In the genomic region with DNA sequence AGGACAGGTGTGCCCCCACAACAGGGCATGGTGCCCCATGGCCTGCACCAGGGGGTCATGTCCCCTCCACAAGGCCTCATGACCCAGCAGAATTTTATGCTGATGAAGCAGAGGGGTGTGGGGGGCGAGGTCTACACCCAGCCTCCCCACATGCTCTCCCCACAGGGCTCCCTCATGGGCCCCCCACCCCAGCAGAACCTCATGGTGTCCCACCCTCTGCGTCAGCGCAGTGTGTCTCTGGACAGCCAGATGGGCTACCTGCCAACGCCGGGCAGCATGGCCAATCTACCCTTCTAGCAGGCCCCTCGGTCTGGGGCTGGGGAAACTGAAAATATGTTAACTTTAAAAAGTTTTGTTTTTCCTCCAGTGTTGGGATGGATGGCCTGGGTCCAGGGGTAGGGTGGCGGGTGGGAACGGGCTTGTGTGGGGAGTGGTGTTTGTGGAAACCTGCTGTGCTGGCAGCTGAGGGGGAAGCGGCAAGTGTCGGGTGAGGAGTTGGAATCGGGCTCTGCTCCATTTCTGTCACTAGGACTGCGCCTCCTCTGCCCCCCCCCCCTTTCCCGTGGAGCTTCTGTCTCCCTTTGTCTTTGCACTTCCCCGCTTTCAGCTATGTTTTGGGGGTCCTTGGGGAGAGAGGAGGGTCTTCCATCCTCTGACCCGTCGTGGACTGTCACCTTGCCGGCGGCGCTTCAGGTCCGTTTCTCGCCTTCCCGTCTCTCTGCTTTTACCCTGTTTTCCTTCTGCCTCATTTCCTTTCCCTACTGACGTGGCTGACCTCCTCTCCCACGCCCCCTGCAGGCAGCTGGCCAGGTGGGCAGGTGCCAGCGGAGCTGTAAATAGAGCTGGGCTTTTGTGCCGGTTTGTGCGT, we compare ENCODE assay signal across 8 mouse cellular contexts. TPM values are rescaled to one million over a fixed set of nuclear protein-coding genes. Genes with fewer than 3 reads are reported as not detected.
DNase-seq lines count a peak whose midpoint lies in the region; ATAC-seq and TF ChIP-seq lines count a peak whose summit lies in the region.

No protein-coding gene starts in this region.

- DNase-seq in CD4-positive, CD25-positive, alpha-beta regulatory T cell, adult 2 months (ENCODE audit: low read depth, low spot score) = peak; percentile 92
- DNase-seq in liver, embryonic 14.5 days (ENCODE audit: low read depth in 3 of 3, low spot score in 3 of 3) = peak in 2 of 3 experiments; percentile 41 to 47
- DNase-seq in naive thymus-derived CD4-positive, alpha-beta T cell, adult 2 months (ENCODE audit: low read depth) = peak; percentile 91

- peaks cover 47% of the 10 kb centered on the region for H3K36me3 ChIP-seq in heart, embryonic 13.5 days
- peaks cover 43% of the 10 kb centered on the region for H3K36me3 ChIP-seq in kidney, embryonic 16.5 days (ENCODE audit: insufficient read depth, low read length)
- no peaks in the 10 kb centered on the region for H3K36me3 ChIP-seq in liver, embryonic 14.5 days (replicated peaks; ENCODE audit: control insufficient read depth, insufficient read depth, low read depth)
- H3K36me3 ChIP-seq in stomach, embryonic 14.5 days (ENCODE audit: control insufficient read depth, insufficient read depth, low read length) = peaks cover 44% of the 10 kb centered on the region

- H3K9ac ChIP-seq in heart, embryonic 13.5 days = peak overlapping the region; percentile 83
- H3K9ac ChIP-seq in kidney, embryonic 16.5 days (replicated peaks; ENCODE audit: low read length) = peak overlapping the region; percentile 29
- H3K9ac ChIP-seq in liver, embryonic 14.5 days (replicated peaks) = peak overlapping the region; percentile 23
- H3K9ac ChIP-seq in stomach, embryonic 14.5 days (replicated peaks; ENCODE audit: low read depth, low read length) = no peak overlapping the region

- H3K27ac ChIP-seq in brown adipose tissue, adult 24 weeks (replicated peaks; ENCODE audit: low read depth, low read length) = peak overlapping the region; percentile 88
- peak overlapping the region; percentile 80 for H3K27ac ChIP-seq in heart, embryonic 13.5 days (replicated peaks)
- H3K27ac ChIP-seq in kidney, embryonic 16.5 days (ENCODE audit: low read length) = no peak overlapping the region
- no peak overlapping the region for H3K27ac ChIP-seq in liver, embryonic 14.5 days
- peak overlapping the region; percentile 33; the same call in 1 of the 2 replicates for H3K27ac ChIP-seq in stomach, embryonic 14.5 days (ENCODE audit: low read length)

- no peak for TF ChIP-seq EP300 in liver, embryonic 14.5 days (IDR thresholded peaks at IDR 0.05; ENCODE audit: low read depth)

- no peaks in the 10 kb centered on the region for H3K27me3 ChIP-seq in heart, embryonic 13.5 days (replicated peaks)
- no peaks in the 10 kb centered on the region for H3K27me3 ChIP-seq in kidney, embryonic 16.5 days (ENCODE audit: insufficient read depth, low read length)
- no peaks in the 10 kb centered on the region for H3K27me3 ChIP-seq in liver, embryonic 14.5 days (ENCODE audit: control insufficient read depth, insufficient read depth, low read length)
- no peaks in the 10 kb centered on the region for H3K27me3 ChIP-seq in stomach, embryonic 14.5 days (ENCODE audit: control insufficient read depth, insufficient read depth, low read length)

- peak overlapping the region; percentile 73 for H3K4me2 ChIP-seq in heart, embryonic 13.5 days
- H3K4me2 ChIP-seq in kidney, embryonic 16.5 days (replicated peaks; ENCODE audit: low read depth, low read length) = peak overlapping the region; percentile 65
- H3K4me2 ChIP-seq in liver, embryonic 14.5 days (ENCODE audit: low read depth) = peak overlapping the region; percentile 68
- H3K4me2 ChIP-seq in stomach, embryonic 14.5 days (replicated peaks; ENCODE audit: low read depth, low read length) = peak overlapping the region; percentile 43

- 5% methylated on average over 27 of the region's 27 CpGs for WGBS in heart, embryonic 13.5 days
- 9% methylated on average over 26 of the region's 27 CpGs for WGBS in kidney, embryonic 16.5 days
- 11% methylated on average over 27 of the region's 27 CpGs for WGBS in liver, embryonic 14.5 days (ENCODE audit: insufficient replicate concordance)
- WGBS in stomach, embryonic 14.5 days = 9% methylated on average over 25 of the region's 27 CpGs

- ATAC-seq in erythroid progenitor cell, adult 5-6 weeks (replicated peaks; ENCODE audit: low FRiP score, poor library complexity, severe bottlenecking) = peak; percentile 70
- ATAC-seq in heart, embryonic 13.5 days (ENCODE audit: extremely low read depth, insufficient number of reproducible peaks, low FRiP score, low TSS enrichment) = no peak
- 0 out of 2 replicates have a peak, but pooled peaks have one; percentile 12 for ATAC-seq in kidney, embryonic 16.5 days (ENCODE audit: low FRiP score, low TSS enrichment)
- peak; percentile 13; the same call in 1 of the 2 replicates for ATAC-seq in liver, embryonic 14.5 days (ENCODE audit: insufficient read depth)
- ATAC-seq in stomach, embryonic 14.5 days (ENCODE audit: insufficient number of reproducible peaks, insufficient read depth, low FRiP score, low read depth) = 0 out of 2 replicates have a peak, but pooled peaks have one; percentile 23

- H3K4me1 ChIP-seq in brown adipose tissue, adult 24 weeks (ENCODE audit: control insufficient read depth, insufficient read depth, insufficient read length, low read length) = peaks cover 32% of the 10 kb centered on the region
- H3K4me1 ChIP-seq in heart, embryonic 13.5 days = peaks cover 57% of the 10 kb centered on the region
- peaks cover 41% of the 10 kb centered on the region for H3K4me1 ChIP-seq in kidney, embryonic 16.5 days (ENCODE audit: insufficient read depth, low read length)
- H3K4me1 ChIP-seq in liver, embryonic 14.5 days (replicated peaks; ENCODE audit: control insufficient read depth in 2 of 2, insufficient read depth in 2 of 2, low read length in 1 of 2) = peaks cover 0 to 4% of the 10 kb centered on the region in 2 experiments; a peak in 2 of 4 replicates
- H3K4me1 ChIP-seq in stomach, embryonic 14.5 days (ENCODE audit: control insufficient read depth, insufficient read depth, low read length) = peaks cover 37% of the 10 kb centered on the region

- H3K9me3 ChIP-seq in heart, embryonic 13.5 days = no peaks in the 10 kb centered on the region
- H3K9me3 ChIP-seq in kidney, embryonic 16.5 days (ENCODE audit: low read length) = no peaks in the 10 kb centered on the region
- H3K9me3 ChIP-seq in liver, embryonic 14.5 days (ENCODE audit: control insufficient read depth, low read length) = no peaks in the 10 kb centered on the region
- H3K9me3 ChIP-seq in stomach, embryonic 14.5 days (ENCODE audit: control insufficient read depth, low read depth, low read length) = no peaks in the 10 kb centered on the region

- peak overlapping the region; percentile 67 for H3K4me3 ChIP-seq in brown adipose tissue, adult 24 weeks (ENCODE audit: insufficient read depth, low read depth, low read length)
- H3K4me3 ChIP-seq in heart, embryonic 13.5 days = peak overlapping the region; percentile 51
- H3K4me3 ChIP-seq in kidney, embryonic 16.5 days (ENCODE audit: low read length) = peak overlapping the region; percentile 34
- H3K4me3 ChIP-seq in liver, embryonic 14.5 days (ENCODE audit: insufficient read depth in 1 of 2, low read depth in 2 of 2, low read length in 2 of 2) = peak overlapping the region; percentile 39 to 62
- H3K4me3 ChIP-seq in stomach, embryonic 14.5 days (ENCODE audit: low read depth, low read length) = peak overlapping the region; percentile 22; the same call in 1 of the 2 replicates

- peak; percentile 88 for TF ChIP-seq CTCF in liver, embryonic 14.5 days (IDR thresholded peaks at IDR 0.05; ENCODE audit: low read depth)

RNA-seq across cellular contexts. Expression of gene Bcl9l, which starts 27.1 kb away (rescaled TPM):
- polyA plus RNA-seq in brown adipose tissue, adult 24 weeks (2012; ENCODE audit: insufficient read depth, insufficient read length, missing spikeins) = 19.2 and 24.4 TPM in 2 replicates
- total RNA-seq in erythroid progenitor cell, adult 5-6 weeks (2015; ENCODE audit: low replicate concordance) = 0.36 and 2.5 TPM in 2 replicates
- total RNA-seq in erythroid progenitor cell, adult 5-6 weeks (2017; ENCODE audit: low replicate concordance) = 1.2 and 1.7 TPM in 2 replicates
- polyA plus RNA-seq in heart, embryonic 13.5 days (2015; fragmentation: Nextera tagmentation; extraction: Ambion mirVana) = 7.3 and 9.4 TPM in 2 replicates
- polyA plus RNA-seq in kidney, embryonic 16.5 days (2015; fragmentation: Nextera tagmentation; extraction: Ambion mirVana) = 11.3 and 12.4 TPM in 2 replicates
- 1.6 and 1.9 TPM in 2 replicates for polyA plus RNA-seq in liver, embryonic 14.5 days (2012; rRNA removed)
- polyA plus RNA-seq in liver, embryonic 14.5 days (2014; fragmentation: Nextera tagmentation; extraction: Ambion mirVana) = 1.0 and 1.5 TPM in 2 replicates
- polyA plus RNA-seq in stomach, embryonic 14.5 days (2014; fragmentation: Nextera tagmentation; extraction: Ambion mirVana) = 15.4 and 16.3 TPM in 2 replicates

RNA-seq across cellular contexts. Expression of gene Cxcr5, which starts 52.0 kb away (rescaled TPM):
- not detected in 2 replicates for polyA plus RNA-seq in brown adipose tissue, adult 24 weeks (2012; ENCODE audit: insufficient read depth, insufficient read length, missing spikeins)
- 0.42 and 1.4 TPM in 2 replicates for total RNA-seq in erythroid progenitor cell, adult 5-6 weeks (2015; ENCODE audit: low replicate concordance)
- 1.8 TPM in 1 of 2 replicates, not detected in the other for total RNA-seq in erythroid progenitor cell, adult 5-6 weeks (2017; ENCODE audit: low replicate concordance)
- not detected in 2 replicates for polyA plus RNA-seq in heart, embryonic 13.5 days (2015; fragmentation: Nextera tagmentation; extraction: Ambion mirVana)
- 0.11 TPM in 1 of 2 replicates, not detected in the other for polyA plus RNA-seq in kidney, embryonic 16.5 days (2015; fragmentation: Nextera tagmentation; extraction: Ambion mirVana)
- polyA plus RNA-seq in liver, embryonic 14.5 days (2012; rRNA removed) = 0.03 TPM in 2 replicates
- polyA plus RNA-seq in liver, embryonic 14.5 days (2014; fragmentation: Nextera tagmentation; extraction: Ambion mirVana) = not detected in 2 replicates
- polyA plus RNA-seq in stomach, embryonic 14.5 days (2014; fragmentation: Nextera tagmentation; extraction: Ambion mirVana) = 0.13 and 0.27 TPM in 2 replicates

RNA-seq across cellular contexts. Expression of gene Upk2, which starts 54.9 kb away (rescaled TPM):
- not detected in 2 replicates for polyA plus RNA-seq in brown adipose tissue, adult 24 weeks (2012; ENCODE audit: insufficient read depth, insufficient read length, missing spikeins)
- not detected in 2 replicates for total RNA-seq in erythroid progenitor cell, adult 5-6 weeks (2015; ENCODE audit: low replicate concordance)
- total RNA-seq in erythroid progenitor cell, adult 5-6 weeks (2017; ENCODE audit: low replicate concordance) = not detected in 2 replicates
- polyA plus RNA-seq in heart, embryonic 13.5 days (2015; fragmentation: Nextera tagmentation; extraction: Ambion mirVana) = not detected in 2 replicates
- 3.4 and 7.6 TPM in 2 replicates for polyA plus RNA-seq in kidney, embryonic 16.5 days (2015; fragmentation: Nextera tagmentation; extraction: Ambion mirVana)
- polyA plus RNA-seq in liver, embryonic 14.5 days (2012; rRNA removed) = 0.04 TPM in 1 of 2 replicates, not detected in the other
- polyA plus RNA-seq in liver, embryonic 14.5 days (2014; fragmentation: Nextera tagmentation; extraction: Ambion mirVana) = not detected in 2 replicates
- polyA plus RNA-seq in stomach, embryonic 14.5 days (2014; fragmentation: Nextera tagmentation; extraction: Ambion mirVana) = 25.9 and 26.4 TPM in 2 replicates

Comparison
In these comparisons a context has a peak if more than half of its experiments do, and no peak if none do; other contexts are left out.
1. H3K27ac ChIP-seq: peak in brown adipose tissue, adult 24 weeks (single experiment), heart, embryonic 13.5 days (single experiment) and stomach, embryonic 14.5 days (single experiment); none in kidney, embryonic 16.5 days (single experiment) and liver, embryonic 14.5 days (single experiment).
2. Peak in every context shown above with its lines, with median percentiles within 50 percentile points of each other: DNase-seq, H3K4me3 ChIP-seq and H3K4me2 ChIP-seq.